Mouse (Mus musculus): Measurements from ENCODE around the gene Grin1. TPM values are rescaled to one million over a fixed set of nuclear protein-coding genes. Genes with fewer than 3 reads are reported as not detected.
"Not testable (repeated sequence)": the region's sequence is repeated elsewhere in the genome, so short reads cannot be mapped to it uniquely, and the experiment has no call there.

Grin1 gene
- polyA plus RNA-seq, 1 experiment, result 313 TPM

DNA sequence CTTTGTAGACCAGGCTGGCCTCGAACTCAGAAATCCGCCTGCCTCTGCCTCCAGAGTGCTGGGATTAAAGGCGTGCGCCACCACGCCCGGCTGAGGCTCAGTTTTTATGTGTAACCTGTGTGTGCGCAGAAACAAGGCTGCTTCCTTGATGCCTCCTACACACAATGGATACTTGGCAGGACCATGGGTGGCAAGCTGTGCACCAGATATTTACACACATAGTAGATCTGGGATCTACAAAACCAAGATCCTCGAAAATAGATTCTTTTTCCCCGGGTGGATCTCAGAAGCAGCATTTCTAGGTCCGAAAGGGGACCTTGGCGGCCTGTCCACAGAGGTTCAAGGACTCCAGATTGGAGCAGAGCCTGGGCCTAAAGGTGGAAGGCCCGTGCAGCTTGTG, 57.1 kb downstream of the Grin1 start:
- DNase-seq (ENCODE audit: extremely low spot score in 1 of 2, low spot score in 1 of 2), result peak in 1 of 2 experiments; percentile 52

DNA sequence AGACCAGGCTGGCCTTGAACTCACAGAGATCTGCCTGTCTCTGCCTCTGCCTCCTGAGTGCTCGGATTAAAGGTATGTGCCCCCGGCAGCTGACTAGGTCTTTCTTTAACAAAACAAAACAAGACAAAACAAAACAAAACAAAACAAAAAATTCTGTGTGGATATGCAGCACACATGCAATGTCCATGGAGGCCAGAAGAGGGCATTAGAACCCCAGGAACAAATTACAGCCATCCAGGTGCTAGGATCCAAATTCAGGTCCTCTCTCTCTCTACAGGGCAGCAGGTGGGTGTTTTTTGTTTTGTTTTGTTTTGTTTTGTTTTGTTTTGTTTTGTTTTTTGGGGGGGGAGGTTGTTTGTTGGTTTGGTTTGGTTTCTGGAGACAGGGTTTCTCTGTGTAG, 60.1 kb downstream of the Grin1 start:
- no peak for DNase-seq (ENCODE audit: extremely low spot score in 1 of 2, low spot score in 1 of 2)

DNA sequence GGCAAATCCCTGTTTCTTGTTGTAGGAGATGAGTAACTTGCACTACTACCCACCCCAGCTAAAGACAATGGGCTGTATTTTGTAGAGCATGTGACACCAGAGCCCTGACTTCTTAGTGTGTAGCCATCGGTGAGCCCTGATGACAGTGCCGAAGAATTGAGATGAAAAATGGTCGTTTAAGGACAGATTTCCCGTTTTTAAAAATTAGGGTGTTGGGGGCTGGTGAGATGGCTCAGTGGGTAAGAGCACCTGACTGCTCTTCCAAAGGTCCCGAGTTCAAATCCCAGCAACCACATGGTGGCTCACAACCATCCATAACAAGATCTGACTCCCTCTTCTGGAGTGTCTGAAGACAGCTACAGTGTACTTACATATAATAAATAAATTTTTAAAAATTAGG, 61.7 kb downstream of the Grin1 start:
- not testable (repeated sequence) for DNase-seq (ENCODE audit: extremely low spot score in 1 of 2, low spot score in 1 of 2)

DNA sequence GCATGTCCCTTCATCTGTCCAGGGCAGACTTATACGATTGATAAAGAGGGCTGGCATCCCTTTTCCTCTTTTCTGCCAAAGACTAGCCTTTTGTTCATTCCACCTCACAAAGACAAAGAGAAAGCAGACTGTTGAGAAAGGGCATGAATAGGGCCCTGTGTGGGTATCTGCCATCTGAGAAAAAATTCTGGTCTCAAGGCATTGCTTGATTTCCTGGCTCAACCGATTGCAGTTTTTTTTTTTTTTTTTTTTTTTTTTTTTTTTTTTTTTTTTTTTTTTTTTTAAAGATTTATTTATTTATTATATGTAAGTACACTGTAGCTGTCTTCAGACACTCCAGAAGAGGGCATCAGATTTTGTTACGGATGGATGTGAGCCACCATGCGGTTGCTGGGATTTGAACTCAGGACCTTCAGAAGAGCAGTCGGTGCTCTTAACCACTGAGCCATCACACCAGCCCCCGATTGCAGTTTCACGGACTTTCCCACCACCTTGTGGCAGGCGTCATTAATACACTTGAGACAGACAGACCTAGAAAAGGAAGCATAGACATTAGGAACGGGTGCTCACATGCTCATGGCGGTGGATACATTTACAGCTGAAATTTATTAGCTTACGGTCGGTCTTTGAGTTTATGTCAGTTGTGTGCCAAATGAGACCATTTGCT, 62.4 kb downstream of the Grin1 start:
- peak in 1 of 2 experiments; percentile 55 for DNase-seq (ENCODE audit: extremely low spot score in 1 of 2, low spot score in 1 of 2)

DNA sequence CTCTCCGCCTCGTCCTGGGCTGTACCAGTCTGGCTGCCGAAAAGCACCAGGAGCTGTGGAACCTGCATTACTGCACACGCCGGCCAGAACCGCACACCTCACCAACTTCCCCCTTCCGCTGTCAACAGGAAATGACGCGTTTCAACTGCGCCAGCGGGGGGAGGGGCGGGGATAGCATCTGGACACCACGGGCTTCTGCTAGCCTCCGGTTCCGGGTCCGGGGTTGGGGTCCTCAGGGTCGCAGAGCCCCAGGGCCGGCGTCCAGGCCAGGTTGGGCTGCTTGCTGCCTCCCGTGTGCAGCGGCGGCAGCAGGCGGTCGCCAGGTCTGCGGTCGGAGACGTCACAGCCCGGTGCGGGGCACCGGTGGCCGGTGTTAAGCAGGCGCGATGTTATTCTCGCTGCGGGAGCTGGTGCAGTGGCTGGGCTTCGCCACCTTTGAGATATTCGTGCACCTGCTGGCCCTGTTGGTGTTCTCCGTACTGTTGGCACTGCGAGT, 63.7 kb downstream of the Grin1 start, which contains the start of gene Tmem203:
Gene Tmem203 (plus strand): TSS at position 156 of the 496 bp plus-strand sequence.
- DNase-seq (ENCODE audit: extremely low spot score in 1 of 2, low spot score in 1 of 2), result peak; percentile 78 to 90

DNA sequence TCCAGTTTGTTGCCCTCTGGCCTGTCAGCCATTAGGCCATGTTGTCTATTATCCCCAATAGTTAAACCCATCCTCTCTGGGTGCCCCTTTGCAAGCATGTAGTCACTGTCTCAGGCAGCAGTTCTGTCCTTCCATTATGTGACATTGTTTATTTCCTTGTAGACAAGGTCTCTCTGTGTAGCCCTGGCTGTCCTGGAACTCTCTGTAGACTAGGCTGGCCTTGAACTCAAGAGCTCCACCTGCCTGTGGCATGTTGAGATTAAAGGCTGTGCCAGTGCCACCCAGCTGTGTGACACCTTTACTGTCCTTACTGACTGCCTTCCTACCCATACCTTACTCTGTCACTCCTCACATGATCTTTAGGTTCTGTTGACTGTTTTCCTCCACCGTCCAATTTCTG, 66.7 kb downstream of the Grin1 start:
- DNase-seq (ENCODE audit: extremely low spot score in 1 of 2, low spot score in 1 of 2), result no peak

DNA sequence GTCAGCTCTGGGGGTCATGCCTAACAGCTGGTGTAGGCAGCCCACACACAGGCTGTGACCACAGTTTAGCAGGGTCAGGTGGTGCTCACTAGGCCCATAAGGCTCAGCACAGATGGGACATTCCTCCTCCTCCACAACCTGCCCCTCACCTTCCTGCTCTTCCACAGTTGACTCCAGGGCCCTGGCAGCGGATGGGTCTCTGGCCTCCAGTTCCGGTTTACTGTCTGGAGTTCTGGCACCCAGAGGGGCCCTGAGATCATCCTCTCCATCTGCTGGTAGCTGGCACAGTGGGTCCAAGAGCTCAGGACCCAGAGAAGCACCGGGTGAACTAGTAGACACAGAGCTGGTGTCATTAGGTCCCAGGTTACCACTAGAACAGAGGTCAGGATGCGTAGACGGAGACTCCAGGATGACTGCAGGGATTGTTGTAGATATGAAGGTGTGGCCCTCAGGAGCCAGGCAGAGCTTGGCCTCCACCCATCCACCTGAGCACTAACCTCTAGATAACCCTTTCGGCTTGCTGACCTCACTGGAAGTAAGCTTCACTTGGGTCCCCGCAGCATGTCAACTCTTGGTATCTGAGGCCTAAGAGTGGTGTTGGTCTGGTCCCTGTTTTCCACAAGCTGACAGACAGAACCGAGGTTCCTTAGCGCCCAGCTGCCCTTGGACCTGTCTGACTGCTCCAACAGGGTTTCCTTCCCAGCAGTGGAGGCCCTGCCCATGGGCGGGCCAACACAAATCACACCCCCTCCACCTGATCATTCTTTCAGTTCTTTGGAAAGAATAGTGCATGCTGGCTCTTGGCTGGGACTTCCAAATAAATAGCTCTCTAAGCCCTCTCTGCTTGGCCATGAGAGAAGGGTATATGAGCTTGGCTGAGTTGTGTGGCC, 72.6 kb downstream of the Grin1 start, which contains the start of gene AL732309.1:
Gene AL732309.1 (minus strand): TSS at position 681 of the 890 bp plus-strand sequence.
- DNase-seq (ENCODE audit: extremely low spot score in 1 of 2, low spot score in 1 of 2), result no peak

DNA sequence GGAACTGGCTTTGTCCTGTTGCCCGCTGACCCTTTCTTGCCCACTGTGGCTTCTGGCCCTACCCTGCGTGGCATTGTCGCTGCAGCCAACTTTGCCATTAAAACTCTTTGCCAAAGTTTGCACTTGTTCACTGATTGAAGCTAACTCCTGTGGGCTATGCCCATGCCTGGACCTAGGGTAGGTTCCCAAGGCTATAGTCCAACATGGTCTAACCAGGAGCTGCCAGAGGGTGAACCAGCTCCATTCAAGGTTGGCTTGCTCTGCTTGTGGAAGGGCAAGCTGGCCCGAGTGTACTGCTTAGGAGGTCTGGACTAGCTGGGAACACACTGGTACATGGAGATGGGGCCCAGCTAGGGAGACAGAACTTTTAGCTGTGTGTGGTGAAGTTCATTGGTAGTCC, 74.8 kb downstream of the Grin1 start:
- no peak for DNase-seq (ENCODE audit: extremely low spot score in 1 of 2, low spot score in 1 of 2)

DNA sequence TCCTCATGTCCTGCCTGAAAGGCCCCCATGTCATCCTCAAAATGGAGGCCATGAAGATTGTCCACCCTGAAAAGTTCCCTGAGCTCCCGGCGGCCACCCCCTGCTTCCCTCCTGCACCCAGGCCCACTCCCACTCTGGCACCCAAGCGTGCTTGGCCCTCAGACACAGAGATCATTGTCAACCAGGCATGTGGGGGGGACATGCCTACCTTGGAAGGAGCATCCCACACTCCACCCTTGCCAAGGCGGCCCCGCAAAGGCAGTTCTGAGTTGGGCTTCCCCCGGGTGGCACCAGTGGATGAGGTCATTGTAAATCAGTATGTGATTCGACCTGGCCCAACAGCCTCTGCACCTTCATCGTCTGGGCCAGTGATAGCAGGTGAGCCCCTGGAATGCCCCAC, 75.6 kb downstream of the Grin1 start:
- no peak for DNase-seq (ENCODE audit: extremely low spot score in 1 of 2, low spot score in 1 of 2)

DNA sequence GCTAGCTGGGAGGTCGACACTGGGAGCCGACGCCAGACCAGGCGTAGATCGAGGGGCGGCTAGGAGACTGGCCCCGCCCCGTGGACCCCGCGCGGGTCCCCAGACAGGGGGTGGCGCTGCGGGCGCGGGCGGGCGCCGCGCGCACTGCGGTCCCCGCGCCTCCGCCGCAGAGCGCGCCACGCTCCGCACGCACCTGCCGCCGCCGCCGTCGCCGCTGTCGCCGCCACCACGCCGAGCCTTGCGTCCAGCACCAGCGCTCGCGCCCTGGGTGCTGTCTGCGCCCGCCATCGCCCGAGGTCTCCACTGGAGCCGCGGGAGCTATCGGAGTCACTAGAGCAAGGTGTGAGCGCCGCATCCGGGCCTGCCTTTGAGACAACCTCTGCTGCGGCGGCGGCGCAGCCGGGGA, 76.9 kb downstream of the Grin1 start, which contains the start of the genes Rnf208 and Cysrt1:
Gene Rnf208 (plus strand): TSS at position 155 of the 406 bp plus-strand sequence.
Gene Cysrt1 (minus strand): TSS at position 352 of the 406 bp plus-strand sequence.
- DNase-seq (ENCODE audit: extremely low spot score in 1 of 2, low spot score in 1 of 2), result no peak

DNA sequence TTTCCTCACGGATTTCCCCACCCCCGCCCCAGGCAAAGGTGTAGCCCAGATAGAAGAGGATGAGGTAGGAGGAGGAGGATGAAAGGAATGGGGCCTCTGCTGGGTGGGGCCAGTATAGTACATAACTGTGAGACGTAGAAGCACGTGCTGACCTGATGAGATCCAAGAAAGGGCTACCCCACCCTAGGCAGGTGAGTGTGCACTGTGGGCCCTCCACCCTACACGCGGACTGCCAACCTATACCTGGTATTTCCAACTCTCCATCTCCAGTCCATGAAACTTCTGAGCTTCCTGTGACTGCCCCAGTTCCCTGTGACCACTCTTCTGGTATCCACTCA, 77.6 kb downstream of the Grin1 start:
- no peak for DNase-seq (ENCODE audit: extremely low spot score in 1 of 2, low spot score in 1 of 2)

Other genes starting within 250 kb of the Grin1 start
- gene Entpd8, start 238.9 kb downstream of the Grin1 start, polyA plus RNA-seq (2012; rRNA removed), result 0.08 TPM in 1 of 2 replicates, not detected in the other
- not detected in 2 replicates for gene Noxa1, start 224.0 kb downstream of the Grin1 start, polyA plus RNA-seq (2012; rRNA removed)
- 38.7 and 39.1 TPM in 2 replicates for gene Nrarp, start 138.4 kb downstream of the Grin1 start, polyA plus RNA-seq (2012; rRNA removed)
- gene Tor4a, start 122.3 kb downstream of the Grin1 start, polyA plus RNA-seq (2012; rRNA removed), result 2.6 and 3.0 TPM in 2 replicates
- gene Nelfb, start 107.7 kb downstream of the Grin1 start, polyA plus RNA-seq (2012; rRNA removed), result 60.2 and 65.6 TPM in 2 replicates
- gene Stpg3, start 104.5 kb downstream of the Grin1 start, polyA plus RNA-seq (2012; rRNA removed), result 0.06 and 0.15 TPM in 2 replicates
- gene Fam166a, start 100.4 kb downstream of the Grin1 start, polyA plus RNA-seq (2012; rRNA removed), result 0.16 and 0.19 TPM in 2 replicates
- 499 and 548 TPM in 2 replicates for gene Tubb4b, start 94.5 kb downstream of the Grin1 start, polyA plus RNA-seq (2012; rRNA removed)
- 0.08 and 0.15 TPM in 2 replicates for gene Slc34a3, start 84.8 kb downstream of the Grin1 start, polyA plus RNA-seq (2012; rRNA removed)
- gene Rnf224, start 82.4 kb downstream of the Grin1 start, polyA plus RNA-seq (2012; rRNA removed), result not detected in 2 replicates
- 248 and 300 TPM in 2 replicates for gene Rnf208, start 76.9 kb downstream of the Grin1 start, polyA plus RNA-seq (2012; rRNA removed)
- gene Cysrt1, start 76.7 kb downstream of the Grin1 start, polyA plus RNA-seq (2012; rRNA removed), result 0.24 and 0.53 TPM in 2 replicates
- gene AL732309.1, start 72.3 kb downstream of the Grin1 start, polyA plus RNA-seq (2012; rRNA removed), result 15.8 and 16.4 TPM in 2 replicates
- 29.8 and 31.1 TPM in 2 replicates for gene Tmem203, start 63.7 kb downstream of the Grin1 start, polyA plus RNA-seq (2012; rRNA removed)
- 13.5 and 18.9 TPM in 2 replicates for gene Tprn, start 56.6 kb downstream of the Grin1 start, polyA plus RNA-seq (2012; rRNA removed)
- gene Ssna1, start 46.7 kb downstream of the Grin1 start, polyA plus RNA-seq (2012; rRNA removed), result 75.4 and 86.0 TPM in 2 replicates
- 69.9 and 79.0 TPM in 2 replicates for gene Anapc2, start 46.7 kb downstream of the Grin1 start, polyA plus RNA-seq (2012; rRNA removed)
- gene Tmem210, start 31.0 kb downstream of the Grin1 start, polyA plus RNA-seq (2012; rRNA removed), result not detected in 2 replicates
- gene Lrrc26, start 29.3 kb downstream of the Grin1 start, polyA plus RNA-seq (2012; rRNA removed), result 0.15 TPM in 1 of 2 replicates, not detected in the other
- 31.1 and 31.8 TPM in 2 replicates for gene Man1b1, start 13.2 kb upstream of the Grin1 start, polyA plus RNA-seq (2012; rRNA removed)
- 62.5 and 63.9 TPM in 2 replicates for gene Dpp7, start 37.2 kb upstream of the Grin1 start, polyA plus RNA-seq (2012; rRNA removed)
- gene Uap1l1, start 46.5 kb upstream of the Grin1 start, polyA plus RNA-seq (2012; rRNA removed), result 15.0 and 17.9 TPM in 2 replicates
- 3.9 and 5.3 TPM in 2 replicates for gene Sapcd2, start 53.1 kb upstream of the Grin1 start, polyA plus RNA-seq (2012; rRNA removed)
- 14.1 and 19.3 TPM in 2 replicates for gene Entpd2, start 76.7 kb upstream of the Grin1 start, polyA plus RNA-seq (2012; rRNA removed)
- 383 and 426 TPM in 2 replicates for gene Npdc1, start 80.2 kb upstream of the Grin1 start, polyA plus RNA-seq (2012; rRNA removed)
- 0.40 and 0.67 TPM in 2 replicates for gene Fut7, start 104.1 kb upstream of the Grin1 start, polyA plus RNA-seq (2012; rRNA removed)
- 107 TPM in 2 replicates for gene Abca2, start 109.5 kb upstream of the Grin1 start, polyA plus RNA-seq (2012; rRNA removed)
- 0.42 and 1.4 TPM in 2 replicates for gene Clic3, start 137.7 kb upstream of the Grin1 start, polyA plus RNA-seq (2012; rRNA removed)
- gene Paxx, start 141.9 kb upstream of the Grin1 start, polyA plus RNA-seq (2012; rRNA removed), result 110 and 114 TPM in 2 replicates
- 2,136 and 2,926 TPM in 2 replicates for gene Ptgds, start 150.9 kb upstream of the Grin1 start, polyA plus RNA-seq (2012; rRNA removed)
- gene Lcn12, start 174.7 kb upstream of the Grin1 start, polyA plus RNA-seq (2012; rRNA removed), result not detected in 2 replicates
- gene Fbxw5, start 181.6 kb upstream of the Grin1 start, polyA plus RNA-seq (2012; rRNA removed), result 64.7 and 72.3 TPM in 2 replicates
- 2.5 and 2.8 TPM in 2 replicates for gene C8g, start 182.5 kb upstream of the Grin1 start, polyA plus RNA-seq (2012; rRNA removed)
- gene Traf2, start 227.8 kb upstream of the Grin1 start, polyA plus RNA-seq (2012; rRNA removed), result 8.1 and 9.1 TPM in 2 replicates
- 287 and 289 TPM in 2 replicates for gene Edf1, start 238.7 kb upstream of the Grin1 start, polyA plus RNA-seq (2012; rRNA removed)